Mouse (Mus musculus) liver, embryonic 15.5 days (tissue): ENCODE data around the gene Smcr8. TPM values are rescaled to one million over a fixed set of nuclear protein-coding genes. Genes with fewer than 3 reads are reported as not detected.

Experiments
- ATAC-seq: fragments of 200-750 bp; cut with Nextera tagmentation; 2 replicates; pipeline ENCODE4 v1.8.0; 2017; ENCODE audit warnings: moderate number of reproducible peaks, mild to moderate bottlenecking, moderate library complexity; ENCODE audit not compliant: insufficient read depth
- H3K27ac ChIP-seq: fragments of 300-500 bp; sonication (generic); replicated peaks from 2 replicates; pipeline ENCODE4 v1.5.1; 2015; ENCODE audit warnings: mild to moderate bottlenecking, inconsistent platforms
- H3K27me3 ChIP-seq: fragments of 300-500 bp; sonication (generic); 2 replicates; pipeline ENCODE4 v1.6.1; 2015; ENCODE audit warnings: mild to moderate bottlenecking, inconsistent platforms
- H3K36me3 ChIP-seq: fragments of 300-500 bp; sonication (generic); replicated peaks from 2 replicates; pipeline ENCODE4 v1.6.1; 2015; ENCODE audit warnings: moderate library complexity, mild to moderate bottlenecking, inconsistent platforms
- H3K4me1 ChIP-seq: fragments of 300-500 bp; sonication (generic); replicated peaks from 2 replicates; pipeline ENCODE4 v1.6.1; 2015; ENCODE audit warnings: inconsistent platforms
- H3K4me2 ChIP-seq: fragments of 300-500 bp; sonication (generic); 2 replicates; pipeline ENCODE4 v1.6.1; 2015; ENCODE audit warnings: moderate library complexity, mild to moderate bottlenecking, inconsistent platforms
- H3K4me3 ChIP-seq: fragments of 300-500 bp; sonication (generic); replicated peaks from 2 replicates; pipeline ENCODE4 v1.5.1; 2015; ENCODE audit warnings: mild to moderate bottlenecking, inconsistent platforms
- H3K9ac ChIP-seq: fragments of 300-500 bp; sonication (generic); 2 replicates; pipeline ENCODE4 v1.6.1; 2015; ENCODE audit warnings: moderate library complexity, mild to moderate bottlenecking, inconsistent platforms
- H3K9me3 ChIP-seq: fragments of 300-500 bp; sonication (generic); replicated peaks from 2 replicates; pipeline ENCODE4 v1.6.1; 2016; ENCODE audit warnings: inconsistent platforms
- WGBS: fragments of 180-500 bp; shearing (Covaris S2); methylation state at CpG from one replicate; pipeline ENCODE4 v1.1.7; 2015; ENCODE audit warnings: mixed read lengths; ENCODE audit not compliant: insufficient replicate concordance; 5-methylcytosine and 5-hydroxymethylcytosine counted together
- polyA plus RNA-seq: library from polyadenylated mRNA; unstranded; fragments of >200 nt; fragmentation: Nextera tagmentation; extraction: Ambion mirVana; gene quantifications from 2 replicates; pipeline ENCODE4 v1.2.1, GENCODE M21; 2015

Smcr8 gene
- polyA plus RNA-seq: 2.6 and 3.2 TPM in 2 replicates

DNA sequence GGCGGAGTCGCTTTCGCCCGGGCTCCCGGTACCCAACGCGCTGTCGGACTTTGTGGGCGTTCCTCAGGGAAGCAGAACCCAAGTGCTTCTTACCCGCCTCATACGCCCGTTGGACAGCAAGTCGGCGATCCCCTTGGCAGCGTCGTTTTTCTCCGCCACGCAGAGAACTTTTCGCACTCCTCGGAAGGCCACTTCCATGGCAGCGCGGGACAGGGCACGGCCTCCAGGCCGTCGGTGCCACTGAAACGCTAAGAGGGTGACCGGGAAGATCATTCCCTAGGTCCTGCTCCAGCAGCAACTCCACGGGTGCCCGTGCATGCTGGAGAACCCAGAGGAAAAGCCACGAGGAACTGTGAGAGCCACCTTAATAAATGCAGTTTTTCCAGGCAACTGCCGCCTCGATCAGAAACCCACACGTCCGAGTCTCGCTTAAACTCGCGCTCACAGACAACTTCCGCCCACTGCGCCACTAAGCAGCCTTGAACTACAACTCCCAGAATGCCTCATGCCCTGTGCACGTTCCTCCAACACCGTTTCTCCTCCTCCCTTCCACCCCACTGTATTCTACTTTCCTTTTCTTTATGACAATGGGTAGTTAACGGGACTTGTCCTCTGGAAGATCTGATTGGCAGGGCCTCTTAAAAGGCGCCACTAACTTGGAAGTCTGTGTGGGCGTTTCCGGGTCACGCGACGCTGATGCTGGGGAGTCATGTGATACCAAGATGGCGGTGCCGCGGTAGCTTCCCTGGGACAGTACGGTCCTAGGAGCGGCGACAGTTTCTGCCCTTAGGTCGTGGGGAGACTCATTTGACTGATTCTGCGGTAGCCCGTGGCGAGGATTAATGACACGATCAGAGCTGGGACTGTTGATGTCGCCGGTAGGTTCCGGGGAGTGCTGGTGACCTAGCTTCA is at the start of gene Smcr8, which contains the start of gene Top3a:
Gene Smcr8 (plus strand): TSS at position 696 of the 912 bp plus-strand sequence.
Gene Top3a (minus strand): TSS at position 537 of the 912 bp plus-strand sequence.
- Histone ChIP-seq H3K27ac (peak within 1 kb of the TSS; percentile 85), H3K9me3 (no peaks in the 10 kb centered on the region), H3K27me3 (no peaks in the 10 kb centered on the region), H3K4me1 (peaks cover 72% of the 10 kb centered on the region), H3K9ac (peak within 1 kb of the TSS; percentile 74), H3K4me2 (peak within 1 kb of the TSS; percentile 84), H3K4me3 (peak within 1 kb of the TSS; percentile 72), H3K36me3 (peaks cover 28% of the 10 kb centered on the region)
- ATAC-seq: peak; percentile 92
- under 1% methylated on average over 62 of the region's 62 CpGs for WGBS

DNA sequence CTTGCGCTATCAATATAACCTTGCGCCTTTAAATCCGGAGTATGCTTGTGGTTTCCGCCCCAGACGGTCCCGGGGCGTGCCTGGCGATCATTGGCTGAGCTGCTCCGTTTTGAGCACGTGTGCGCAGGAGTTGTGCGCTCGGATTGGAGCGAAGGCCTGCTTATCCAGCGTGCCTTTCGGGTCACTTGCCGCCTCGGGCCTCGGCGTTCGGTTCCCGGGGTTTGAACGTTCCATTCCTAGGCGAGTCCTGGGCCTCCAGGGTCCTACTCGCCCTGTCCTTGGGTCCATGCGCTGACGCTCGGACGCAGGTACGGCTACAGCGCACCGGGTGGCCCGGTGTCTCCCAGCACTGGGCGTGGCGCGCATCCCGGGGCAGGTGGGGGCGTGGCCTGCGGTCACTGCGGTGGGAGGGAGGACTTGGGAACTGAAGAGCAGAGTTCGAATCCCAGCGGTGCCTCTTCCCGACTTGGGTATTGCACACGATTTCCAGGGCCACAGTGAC is 49.0 kb upstream of the Smcr8 start, which contains the start of gene Mief2:
Gene Mief2 (plus strand): TSS at position 139 of the 502 bp plus-strand sequence.
- H3K36me3 ChIP-seq: peaks cover 19% of the 10 kb centered on the region
- H3K27ac ChIP-seq: peak within 1 kb of the TSS; percentile 80
- peaks cover 40% of the 10 kb centered on the region for H3K4me1 ChIP-seq
- no peaks in the 10 kb centered on the region for H3K9me3 ChIP-seq
- under 1% methylated on average over 44 of the region's 44 CpGs for WGBS
- peak within 1 kb of the TSS; percentile 86 for H3K4me2 ChIP-seq
- peak; percentile 85 for ATAC-seq
- H3K9ac ChIP-seq: peak within 1 kb of the TSS; percentile 82
- peak within 1 kb of the TSS; percentile 91 for H3K4me3 ChIP-seq
- no peaks in the 10 kb centered on the region for H3K27me3 ChIP-seq

DNA sequence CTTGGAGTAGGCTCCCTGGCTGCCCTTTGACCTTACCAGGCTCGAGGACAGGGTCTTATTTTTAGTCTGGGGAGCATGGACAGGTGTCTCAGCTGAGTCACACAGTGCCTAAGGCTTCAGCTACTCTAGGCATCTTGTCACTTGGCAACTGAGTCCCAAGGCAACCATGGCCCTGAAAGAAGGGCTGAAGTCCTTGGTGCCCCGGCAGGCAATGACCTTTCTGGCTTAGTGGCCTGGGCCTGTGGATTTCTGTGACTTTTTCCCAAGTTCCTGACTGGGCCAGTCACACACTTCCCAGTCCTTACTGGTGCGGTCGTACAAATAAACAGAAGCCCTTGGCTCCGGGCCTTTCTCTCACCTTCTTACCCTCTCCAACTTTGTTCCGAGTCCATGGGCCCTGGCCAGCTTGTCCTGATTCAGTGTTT is 48.1 kb upstream of the Smcr8 start:
- peak overlapping the region; percentile 86 for H3K4me2 ChIP-seq
- 70% methylated on average over 6 of the region's 6 CpGs for whole genome bisulfite sequencing
- H3K27me3 ChIP-seq: no peaks in the 10 kb centered on the region
- H3K36me3 ChIP-seq: peaks cover 10% of the 10 kb centered on the region; the same call in 1 of the 2 replicates
- no peak for ATAC-seq
- peak overlapping the region; percentile 80; the same call in 1 of the 2 replicates for H3K27ac ChIP-seq
- peak overlapping the region; percentile 91 for H3K4me3 ChIP-seq
- peak overlapping the region; percentile 35; the same call in 1 of the 2 replicates for H3K9ac ChIP-seq
- peaks cover 40% of the 10 kb centered on the region for H3K4me1 ChIP-seq
- H3K9me3 ChIP-seq: no peaks in the 10 kb centered on the region

DNA sequence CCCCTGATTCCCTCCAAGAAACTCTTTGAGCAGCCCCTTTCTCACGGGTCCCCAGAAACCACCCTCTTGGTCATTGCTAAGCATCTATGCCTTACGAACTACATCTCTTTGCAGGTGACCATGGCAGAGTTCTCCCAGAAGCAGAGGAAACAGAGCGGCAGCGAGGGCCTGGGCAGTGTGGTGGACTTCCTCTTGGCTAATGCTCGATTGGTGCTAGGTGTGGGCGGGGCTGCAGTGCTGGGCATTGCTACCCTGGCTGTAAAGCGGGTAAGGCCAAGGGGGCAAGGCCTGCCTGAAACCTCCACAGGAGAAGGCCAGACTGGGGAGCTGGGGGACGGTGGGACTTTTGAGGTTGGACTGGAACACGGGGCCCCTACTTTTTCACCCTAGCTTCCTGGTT is 47.2 kb upstream of the Smcr8 start:
- no peak for ATAC-seq
- no peaks in the 10 kb centered on the region for H3K9me3 ChIP-seq
- no peak overlapping the region for H3K4me3 ChIP-seq
- 0 out of 2 replicates have a peak, but pooled peaks cover 2% of the 10 kb centered on the region for H3K36me3 ChIP-seq
- H3K4me2 ChIP-seq: no peak overlapping the region
- 69% methylated on average over 9 of the region's 9 CpGs for WGBS
- peaks cover 40% of the 10 kb centered on the region for H3K4me1 ChIP-seq
- no peak overlapping the region for H3K9ac ChIP-seq
- H3K27me3 ChIP-seq: no peaks in the 10 kb centered on the region
- H3K27ac ChIP-seq: no peak overlapping the region

DNA sequence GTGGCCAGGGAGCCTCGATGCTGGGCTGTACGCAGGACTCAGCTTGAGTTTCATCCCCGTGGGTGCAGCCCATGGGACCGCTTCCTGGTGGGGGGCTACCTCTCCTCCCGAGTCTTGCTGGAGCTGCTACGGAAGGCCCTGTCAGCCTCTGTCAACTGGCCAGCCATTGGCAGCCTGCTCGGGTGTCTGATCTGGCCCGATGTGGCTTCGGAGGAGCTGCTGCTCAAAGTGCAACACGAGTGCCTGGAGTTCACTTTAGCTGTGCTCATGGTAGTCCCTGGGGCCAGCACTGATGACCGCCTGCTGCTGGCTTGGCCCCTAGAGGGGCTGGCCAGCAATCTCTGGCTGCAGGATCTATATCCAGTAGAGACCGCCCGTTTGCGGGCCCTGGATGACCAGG is 46.1 kb upstream of the Smcr8 start:
- Histone ChIP-seq H3K36me3 (0 out of 2 replicates have a peak, but pooled peaks cover 2% of the 10 kb centered on the region), H3K9me3 (no peaks in the 10 kb centered on the region), H3K4me3 (no peak overlapping the region), H3K4me1 (peaks cover 36% of the 10 kb centered on the region), H3K27ac (no peak overlapping the region), H3K27me3 (no peaks in the 10 kb centered on the region), H3K4me2 (no peak overlapping the region), H3K9ac (no peak overlapping the region)
- ATAC-seq: no peak
- 84% methylated on average over 14 of the region's 14 CpGs for WGBS

DNA sequence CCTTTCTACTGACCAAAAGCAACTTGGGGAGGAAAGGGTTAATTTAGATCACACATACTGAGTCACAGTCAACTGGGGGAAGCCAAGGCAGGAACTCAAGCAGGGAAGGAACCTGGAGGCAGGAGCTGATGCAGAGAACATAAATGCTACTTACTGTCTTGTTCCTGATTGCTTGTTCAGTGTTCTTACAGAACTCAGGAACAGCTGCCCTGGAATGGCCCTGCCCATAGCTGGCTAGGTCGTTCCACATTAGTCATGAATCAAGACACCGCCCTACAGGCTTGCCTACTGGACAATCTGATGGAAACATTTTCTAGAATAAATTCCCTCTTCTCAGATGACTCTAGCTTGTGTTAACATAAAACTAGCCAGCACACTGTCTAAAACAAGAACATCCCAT is 43.1 kb upstream of the Smcr8 start:
- Histone ChIP-seq H3K4me3 (no peak overlapping the region), H3K27ac (no peak overlapping the region), H3K27me3 (no peaks in the 10 kb centered on the region), H3K4me1 (peaks cover 22% of the 10 kb centered on the region), H3K36me3 (0 out of 2 replicates have a peak, but pooled peaks cover 4% of the 10 kb centered on the region), H3K9me3 (no peaks in the 10 kb centered on the region), H3K9ac (no peak overlapping the region), H3K4me2 (no peak overlapping the region)
- no peak for ATAC-seq
- 57% methylated on average over 2 of the region's 2 CpGs for WGBS

DNA sequence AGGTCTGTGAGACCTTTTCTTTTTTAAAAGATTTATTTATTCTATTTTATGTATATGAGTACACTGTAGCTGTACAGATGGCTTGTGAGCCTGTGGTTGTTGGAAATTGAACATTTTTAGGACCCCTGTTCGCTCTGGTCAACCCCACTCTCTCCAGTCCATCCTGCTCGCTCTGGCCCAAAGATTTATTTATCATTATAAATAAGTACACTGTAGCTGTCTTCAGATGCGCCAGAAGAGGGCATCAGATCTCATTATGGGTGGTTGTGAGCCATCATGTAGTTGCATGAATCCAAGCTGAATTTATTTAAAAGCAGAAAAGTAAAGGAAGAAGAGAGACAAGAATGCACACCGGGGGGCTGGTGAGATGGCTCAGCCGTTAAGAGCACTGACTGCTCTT is 42.1 kb upstream of the Smcr8 start:
- ATAC-seq: no peak

DNA sequence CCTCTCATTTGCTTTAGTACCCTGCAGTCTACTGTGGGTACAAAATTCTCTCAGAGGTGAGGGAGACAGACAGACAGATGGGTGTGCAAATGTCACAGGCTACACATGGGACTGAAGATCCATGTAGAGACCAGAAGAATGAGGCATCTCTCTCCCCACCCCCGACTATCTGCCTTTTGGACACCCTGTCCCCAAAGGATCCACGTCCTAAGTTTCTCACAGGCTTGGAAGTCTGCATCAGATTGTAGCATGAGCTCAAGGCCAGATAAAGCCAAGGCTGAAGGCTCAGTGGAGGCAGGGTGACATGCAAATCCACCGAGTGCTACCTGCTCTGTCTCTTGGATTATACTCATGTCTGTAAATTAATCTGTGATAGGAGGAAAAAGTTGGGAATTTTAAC is 40.8 kb upstream of the Smcr8 start:
- Histone ChIP-seq H3K4me1 (peaks cover 13% of the 10 kb centered on the region; the same call in 1 of the 2 replicates), H3K27me3 (no peaks in the 10 kb centered on the region), H3K4me3 (no peak overlapping the region), H3K36me3 (peaks cover 22% of the 10 kb centered on the region), H3K9ac (no peak overlapping the region), H3K9me3 (no peaks in the 10 kb centered on the region), H3K27ac (no peak overlapping the region), H3K4me2 (no peak overlapping the region)
- 61% methylated on average over 3 of the region's 3 CpGs for WGBS
- ATAC-seq: no peak

More for the DNA sequence above, 42.1 kb upstream of the Smcr8 start:
- WGBS: 72% methylated on average over 5 of the region's 5 CpGs
- Histone ChIP-seq H3K27me3 (no peaks in the 10 kb centered on the region), H3K4me3 (no peak overlapping the region), H3K36me3 (peaks cover 12% of the 10 kb centered on the region; the same call in 1 of the 2 replicates), H3K4me1 (peaks cover 13% of the 10 kb centered on the region; the same call in 1 of the 2 replicates), H3K9me3 (no peaks in the 10 kb centered on the region), H3K4me2 (no peak overlapping the region), H3K27ac (no peak overlapping the region), H3K9ac (no peak overlapping the region)

DNA sequence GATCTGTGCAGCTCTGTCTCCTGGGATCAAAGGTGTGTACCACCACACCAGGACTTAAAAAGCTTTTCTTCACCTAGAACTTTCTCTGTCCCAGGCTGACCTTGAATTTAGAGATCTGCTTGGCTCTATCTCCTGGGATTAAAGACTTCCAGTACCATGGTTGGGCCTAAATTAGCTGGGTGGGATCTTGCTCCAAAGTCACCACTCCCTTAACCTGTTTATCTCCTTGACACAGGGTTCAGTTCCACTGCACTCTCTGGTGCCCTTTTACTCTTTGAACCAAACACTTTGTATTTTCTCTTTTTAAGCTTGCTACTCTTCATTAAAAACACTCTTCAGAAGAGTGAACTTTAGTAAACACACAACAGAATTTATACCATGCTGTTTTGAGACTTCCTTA is 39.9 kb upstream of the Smcr8 start:
- H3K27me3 ChIP-seq: no peaks in the 10 kb centered on the region
- H3K27ac ChIP-seq: 0 out of 2 replicates have a peak overlapping the region, but pooled peaks have one; percentile 33
- peaks cover 32% of the 10 kb centered on the region for H3K36me3 ChIP-seq
- H3K9me3 ChIP-seq: no peaks in the 10 kb centered on the region
- ATAC-seq: 0 out of 2 replicates have a peak, but pooled peaks have one; percentile 49
- no peak overlapping the region for H3K4me2 ChIP-seq
- no peak overlapping the region for H3K9ac ChIP-seq
- H3K4me3 ChIP-seq: no peak overlapping the region
- H3K4me1 ChIP-seq: peaks cover 13% of the 10 kb centered on the region; the same call in 1 of the 2 replicates

DNA sequence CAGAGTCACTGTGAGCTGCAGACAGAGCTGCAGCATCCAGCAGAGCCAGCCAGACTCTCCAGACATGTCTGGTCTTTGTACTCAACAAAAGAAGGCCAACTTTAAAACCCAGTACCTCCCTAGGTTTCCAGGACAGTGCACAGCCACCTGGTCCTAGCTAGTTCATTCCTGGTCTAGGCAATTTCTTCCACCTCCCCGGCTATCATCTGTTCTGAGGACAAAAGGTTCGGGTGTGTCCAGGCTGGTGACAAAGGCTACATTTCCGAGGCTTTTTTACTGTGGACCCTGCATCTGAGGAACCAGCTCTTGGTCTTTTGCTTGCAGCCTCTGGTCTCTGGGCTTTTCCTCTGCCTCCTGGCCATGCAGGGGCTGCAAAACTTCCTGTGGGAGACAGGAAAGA is 37.0 kb upstream of the Smcr8 start:
- Histone ChIP-seq H3K9me3 (no peaks in the 10 kb centered on the region), H3K27me3 (no peaks in the 10 kb centered on the region), H3K27ac (no peak overlapping the region), H3K4me2 (no peak overlapping the region), H3K9ac (no peak overlapping the region), H3K4me3 (no peak overlapping the region), H3K4me1 (peaks cover 13% of the 10 kb centered on the region; the same call in 1 of the 2 replicates), H3K36me3 (peaks cover 55% of the 10 kb centered on the region)
- ATAC-seq: no peak
- 76% methylated on average over 3 of the region's 3 CpGs for WGBS

DNA sequence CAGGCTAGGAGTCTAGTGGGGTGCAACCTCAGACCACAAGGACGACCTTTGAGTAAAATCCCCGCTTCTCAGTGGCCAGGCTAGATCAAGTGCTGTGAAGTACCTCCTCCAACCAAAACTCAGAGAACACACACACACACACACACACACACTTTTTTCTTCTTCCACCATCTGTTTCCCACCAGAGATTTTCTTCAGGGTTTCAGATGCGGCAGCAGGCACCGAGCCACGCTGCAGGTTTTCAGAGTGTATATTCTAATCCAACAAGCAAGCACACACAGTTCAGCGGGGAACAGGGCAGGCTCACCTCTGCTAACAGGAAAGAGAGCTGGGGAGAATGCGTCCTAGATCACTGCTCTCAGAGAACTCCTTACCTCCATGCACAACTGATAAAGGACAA is 21.8 kb upstream of the Smcr8 start:
- H3K36me3 ChIP-seq: peaks cover 84% of the 10 kb centered on the region
- no peaks in the 10 kb centered on the region for H3K9me3 ChIP-seq
- no peak overlapping the region for H3K9ac ChIP-seq
- 83% methylated on average over 7 of the region's 7 CpGs for WGBS
- ATAC-seq: no peak
- no peak overlapping the region for H3K4me2 ChIP-seq
- no peaks in the 10 kb centered on the region for H3K27me3 ChIP-seq
- no peak overlapping the region for H3K4me3 ChIP-seq
- no peaks in the 10 kb centered on the region for H3K4me1 ChIP-seq
- H3K27ac ChIP-seq: no peak overlapping the region
